Mouse (Mus musculus): Measurements from ENCODE around the gene Socs3. TPM values are rescaled to one million over a fixed set of nuclear protein-coding genes. Genes with fewer than 3 reads are reported as not detected.
A peak's percentile ranks its signal among the peaks of the same experiment; 100 is the strongest.

Gene Socs3
- polyA plus RNA-seq, 1 experiment from 2014 or later: 8.4 TPM

DNA sequence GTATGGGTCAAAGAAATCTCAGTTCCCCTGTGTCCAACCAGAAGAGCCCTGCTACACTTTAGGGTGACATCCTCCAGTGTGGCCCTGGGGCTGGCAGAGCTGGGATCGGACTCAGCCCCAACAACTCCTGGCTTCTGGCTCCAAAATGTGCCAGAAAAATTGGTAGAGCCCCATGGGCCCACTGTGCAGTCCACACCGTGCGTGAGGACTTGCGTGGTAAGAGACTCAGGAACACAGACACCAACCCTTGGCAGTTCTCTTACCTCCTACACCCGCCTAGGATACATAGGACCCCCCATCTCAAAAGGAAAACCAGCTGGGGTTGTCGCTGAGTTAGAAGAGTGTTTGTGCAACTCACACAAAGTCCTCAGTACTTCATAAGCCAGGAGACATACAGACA, 29.0 kb downstream of the Socs3 start:
- H3K27me3 ChIP-seq (ENCODE audit: control insufficient read depth, insufficient read depth, low read length): no peaks in the 10 kb centered on the region
- H3K36me3 ChIP-seq (replicated peaks; ENCODE audit: control insufficient read depth, insufficient read depth, low read depth, low read length): no peaks in the 10 kb centered on the region
- no peak overlapping the region for H3K4me2 ChIP-seq (ENCODE audit: low read depth, low read length)
- no peaks in the 10 kb centered on the region for H3K9me3 ChIP-seq (replicated peaks; ENCODE audit: control insufficient read depth, low read length)
- H3K9ac ChIP-seq (replicated peaks; ENCODE audit: low read length): no peak overlapping the region
- H3K4me3 ChIP-seq (ENCODE audit: low read depth, low read length): no peak overlapping the region
- no peak for DNase-seq (ENCODE audit: low spot score)
- H3K27ac ChIP-seq (replicated peaks; ENCODE audit: low read depth, low read length): peak overlapping the region; percentile 86; the same call in 1 of the 2 replicates
- WGBS: 92% methylated on average over 6 of the region's 6 CpGs
- peaks cover 13% of the 10 kb centered on the region for H3K4me1 ChIP-seq (ENCODE audit: control insufficient read depth, insufficient read depth, low read length)
- ATAC-seq (replicated peaks; ENCODE audit: insufficient number of reproducible peaks, low FRiP score, low TSS enrichment, low read depth): no peak

- Histone ChIP-seq H3K36me3 (replicated peaks; ENCODE audit: control insufficient read depth, insufficient read depth, low read depth, low read length) (no peaks in the 10 kb centered on the region), H3K27ac (replicated peaks; ENCODE audit: low read depth, low read length) (peak overlapping the region; percentile 86), H3K4me2 (ENCODE audit: low read depth, low read length) (no peak overlapping the region), H3K4me3 (ENCODE audit: low read depth, low read length) (no peak overlapping the region), H3K4me1 (ENCODE audit: control insufficient read depth, insufficient read depth, low read length) (peaks cover 13% of the 10 kb centered on the region), H3K9me3 (replicated peaks; ENCODE audit: control insufficient read depth, low read length) (no peaks in the 10 kb centered on the region), H3K27me3 (ENCODE audit: control insufficient read depth, insufficient read depth, low read length) (no peaks in the 10 kb centered on the region), H3K9ac (replicated peaks; ENCODE audit: low read length) (no peak overlapping the region; the same call in 1 of the 2 replicates)
- 1% methylated on average over 7 of the region's 7 CpGs for WGBS
- DNase-seq (ENCODE audit: low spot score) (peak; percentile 84), ATAC-seq (replicated peaks; ENCODE audit: insufficient number of reproducible peaks, low FRiP score, low TSS enrichment, low read depth) (peak; percentile 85)
Observed at GRCm38 (mm10) chr11:117939741-117940285, 30.0 kb downstream of the Socs3 start.

DNA sequence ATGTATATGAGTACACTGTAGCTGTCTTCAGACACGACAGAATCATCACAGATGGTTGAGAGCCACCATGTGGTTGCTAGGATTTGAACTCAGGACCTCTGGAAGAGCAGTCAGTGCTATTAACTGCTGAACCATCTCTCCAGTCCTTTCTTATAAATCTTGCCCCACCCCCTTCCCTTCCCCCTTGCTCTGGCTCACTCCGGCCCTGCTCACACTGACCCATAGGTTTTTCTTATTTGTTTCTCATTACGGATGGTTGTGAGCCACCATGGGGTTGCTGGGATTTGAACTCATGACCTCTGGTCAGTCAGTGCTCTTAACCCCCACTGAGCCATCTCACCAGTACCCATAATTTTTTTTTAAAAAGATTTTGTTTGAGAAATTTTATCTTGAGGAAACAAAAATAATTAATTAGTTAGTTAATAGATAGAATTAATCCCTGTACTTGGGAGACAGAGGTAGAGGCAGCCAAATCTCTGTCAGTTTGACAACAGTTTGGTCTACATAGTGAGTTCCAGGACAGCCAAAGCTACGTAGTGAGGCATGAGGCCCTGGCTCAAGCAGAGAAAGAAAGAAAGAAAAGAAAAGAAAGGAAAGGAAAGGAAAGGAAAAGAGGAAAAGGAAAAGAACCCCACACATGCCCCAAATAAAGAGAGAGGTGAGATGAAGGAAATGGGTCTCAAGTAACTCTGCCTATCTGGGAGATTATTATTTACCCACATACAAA, 30.7 kb downstream of the Socs3 start:
- no peaks in the 10 kb centered on the region for H3K36me3 ChIP-seq (replicated peaks; ENCODE audit: control insufficient read depth, insufficient read depth, low read depth, low read length)
- DNase-seq (ENCODE audit: low spot score): no peak
- no peak overlapping the region for H3K4me3 ChIP-seq (ENCODE audit: low read depth, low read length)
- ATAC-seq (replicated peaks; ENCODE audit: insufficient number of reproducible peaks, low FRiP score, low TSS enrichment, low read depth): no peak
- 32% methylated on average over 4 of the region's 4 CpGs for WGBS
- H3K9me3 ChIP-seq (replicated peaks; ENCODE audit: control insufficient read depth, low read length): no peaks in the 10 kb centered on the region
- H3K9ac ChIP-seq (replicated peaks; ENCODE audit: low read length): no peak overlapping the region
- peak overlapping the region; percentile 65 for H3K27ac ChIP-seq (replicated peaks; ENCODE audit: low read depth, low read length)
- no peaks in the 10 kb centered on the region for H3K27me3 ChIP-seq (ENCODE audit: control insufficient read depth, insufficient read depth, low read length)
- H3K4me1 ChIP-seq (ENCODE audit: control insufficient read depth, insufficient read depth, low read length): peaks cover 13% of the 10 kb centered on the region
- H3K4me2 ChIP-seq (ENCODE audit: low read depth, low read length): no peak overlapping the region

DNA sequence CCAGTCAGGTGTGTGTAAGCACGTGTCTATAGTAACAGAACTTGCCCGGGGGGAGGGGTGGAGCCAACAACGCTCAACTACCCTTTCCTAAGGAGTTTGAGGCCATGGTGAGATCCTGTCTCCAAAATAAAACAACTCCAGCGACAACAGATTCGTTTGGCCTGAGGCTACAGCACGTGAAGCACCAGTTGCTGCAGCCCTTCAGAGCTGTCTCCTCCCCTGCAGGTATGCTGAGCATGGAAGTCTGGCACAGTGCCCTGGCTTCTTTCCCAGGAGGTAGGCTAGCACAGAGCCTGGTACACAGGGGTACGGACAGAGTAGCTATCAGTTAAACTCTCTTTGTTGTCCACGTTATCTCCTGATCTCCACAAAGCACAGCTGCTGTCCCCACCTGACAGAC, 33.6 kb downstream of the Socs3 start:
- WGBS: 26% methylated on average over 8 of the region's 8 CpGs
- DNase-seq (ENCODE audit: low spot score): no peak
- H3K27me3 ChIP-seq (ENCODE audit: control insufficient read depth, insufficient read depth, low read length): no peaks in the 10 kb centered on the region
- H3K4me2 ChIP-seq (ENCODE audit: low read depth, low read length): no peak overlapping the region
- no peaks in the 10 kb centered on the region for H3K36me3 ChIP-seq (replicated peaks; ENCODE audit: control insufficient read depth, insufficient read depth, low read depth, low read length)
- H3K4me1 ChIP-seq (ENCODE audit: control insufficient read depth, insufficient read depth, low read length): peaks cover 16% of the 10 kb centered on the region
- ATAC-seq (replicated peaks; ENCODE audit: insufficient number of reproducible peaks, low FRiP score, low TSS enrichment, low read depth): no peak
- no peaks in the 10 kb centered on the region for H3K9me3 ChIP-seq (replicated peaks; ENCODE audit: control insufficient read depth, low read length)
- no peak overlapping the region for H3K4me3 ChIP-seq (ENCODE audit: low read depth, low read length)
- no peak overlapping the region; the same call in 1 of the 2 replicates for H3K9ac ChIP-seq (replicated peaks; ENCODE audit: low read length)
- no peak overlapping the region for H3K27ac ChIP-seq (replicated peaks; ENCODE audit: low read depth, low read length)

DNA sequence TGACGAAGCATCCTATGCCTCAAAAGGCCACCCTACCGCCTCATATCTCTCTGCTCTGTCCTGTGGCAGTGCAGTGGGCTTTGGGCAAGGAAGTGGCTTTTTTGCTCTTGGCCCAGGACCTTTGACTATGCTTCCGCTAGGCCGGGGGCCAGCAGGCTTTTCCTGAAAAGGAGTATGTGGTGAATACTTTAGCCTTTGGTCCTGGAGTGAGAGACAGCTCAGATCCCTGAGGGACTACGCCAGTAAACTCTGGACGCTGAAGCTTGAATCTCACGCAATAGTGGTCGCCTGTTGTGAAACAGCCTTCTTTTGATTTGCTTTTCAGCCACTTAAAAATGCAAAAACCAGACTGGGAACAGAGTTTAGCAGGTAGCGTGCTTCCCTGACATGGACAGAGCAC, 34.2 kb downstream of the Socs3 start:
- Histone ChIP-seq H3K9me3 (replicated peaks; ENCODE audit: control insufficient read depth, low read length) (no peaks in the 10 kb centered on the region), H3K4me1 (ENCODE audit: control insufficient read depth, insufficient read depth, low read length) (peaks cover 17% of the 10 kb centered on the region), H3K4me3 (ENCODE audit: low read depth, low read length) (no peak overlapping the region), H3K27ac (replicated peaks; ENCODE audit: low read depth, low read length) (no peak overlapping the region), H3K9ac (replicated peaks; ENCODE audit: low read length) (peak overlapping the region; percentile 20; the same call in 1 of the 2 replicates), H3K36me3 (replicated peaks; ENCODE audit: control insufficient read depth, insufficient read depth, low read depth, low read length) (no peaks in the 10 kb centered on the region), H3K27me3 (ENCODE audit: control insufficient read depth, insufficient read depth, low read length) (no peaks in the 10 kb centered on the region), H3K4me2 (ENCODE audit: low read depth, low read length) (no peak overlapping the region)
- no peak for ATAC-seq (replicated peaks; ENCODE audit: insufficient number of reproducible peaks, low FRiP score, low TSS enrichment, low read depth)
- DNase-seq (ENCODE audit: low spot score): no peak
- 57% methylated on average over 9 of the region's 9 CpGs for WGBS

DNA sequence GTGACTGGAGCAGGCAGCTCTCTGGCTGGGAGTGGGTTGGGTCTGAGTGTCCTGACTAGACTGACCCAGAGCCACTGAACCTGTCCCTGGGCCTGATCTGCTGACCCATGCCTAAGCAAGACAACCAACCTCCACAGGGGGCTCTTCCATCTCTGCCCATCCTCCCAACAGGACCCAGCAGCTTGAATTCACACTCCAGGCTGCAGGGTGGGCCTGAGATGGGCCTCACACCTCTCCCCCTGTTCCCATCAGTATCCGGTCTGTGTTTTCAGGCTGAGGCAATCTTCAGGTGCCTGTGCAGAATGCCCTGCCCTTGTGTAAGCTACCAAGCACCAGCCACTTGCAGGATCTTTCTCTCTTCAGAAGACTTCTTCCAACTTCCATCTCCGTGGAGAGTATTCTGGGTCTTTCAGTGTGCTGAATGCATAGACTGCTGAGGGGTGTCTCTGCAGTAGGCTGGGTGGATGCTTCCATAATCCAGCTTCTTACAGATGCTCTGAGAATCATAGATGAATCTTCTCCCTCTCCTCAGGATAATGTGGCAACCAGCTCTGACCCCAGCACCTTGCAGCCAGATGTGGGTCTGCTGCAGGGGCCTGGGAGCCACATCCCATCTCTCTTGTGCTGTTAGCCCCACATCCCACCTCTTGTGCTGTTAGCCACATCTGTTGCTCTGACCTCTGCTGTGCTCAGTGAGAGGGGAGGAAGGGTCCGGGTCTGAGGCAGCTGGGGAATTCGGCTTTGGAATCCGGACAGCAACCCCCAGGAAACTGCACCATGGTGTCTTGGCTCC, 35.1 kb downstream of the Socs3 start:
- Histone ChIP-seq H3K27ac (replicated peaks; ENCODE audit: low read depth, low read length) (no peak overlapping the region), H3K4me2 (ENCODE audit: low read depth, low read length) (no peak overlapping the region), H3K4me1 (ENCODE audit: control insufficient read depth, insufficient read depth, low read length) (peaks cover 9% of the 10 kb centered on the region), H3K36me3 (replicated peaks; ENCODE audit: control insufficient read depth, insufficient read depth, low read depth, low read length) (no peaks in the 10 kb centered on the region), H3K27me3 (ENCODE audit: control insufficient read depth, insufficient read depth, low read length) (no peaks in the 10 kb centered on the region), H3K9me3 (replicated peaks; ENCODE audit: control insufficient read depth, low read length) (no peaks in the 10 kb centered on the region), H3K9ac (replicated peaks; ENCODE audit: low read length) (no peak overlapping the region), H3K4me3 (ENCODE audit: low read depth, low read length) (no peak overlapping the region)
- DNase-seq (ENCODE audit: low spot score) (no peak), ATAC-seq (replicated peaks; ENCODE audit: insufficient number of reproducible peaks, low FRiP score, low TSS enrichment, low read depth) (no peak)
- WGBS: 30% methylated on average over 5 of the region's 5 CpGs

- no peaks in the 10 kb centered on the region for H3K9me3 ChIP-seq (replicated peaks; ENCODE audit: control insufficient read depth, low read length)
- WGBS: 31% methylated on average over 2 of the region's 2 CpGs
- H3K4me2 ChIP-seq (ENCODE audit: low read depth, low read length): no peak overlapping the region
- DNase-seq (ENCODE audit: low spot score): no peak
- no peak overlapping the region for H3K4me3 ChIP-seq (ENCODE audit: low read depth, low read length)
- 0 out of 2 replicates have a peak, but pooled peaks have one; percentile 7 for ATAC-seq (replicated peaks; ENCODE audit: insufficient number of reproducible peaks, low FRiP score, low TSS enrichment, low read depth)
- no peak overlapping the region; the same call in 1 of the 2 replicates for H3K27ac ChIP-seq (replicated peaks; ENCODE audit: low read depth, low read length)
- peaks cover 5% of the 10 kb centered on the region for H3K4me1 ChIP-seq (ENCODE audit: control insufficient read depth, insufficient read depth, low read length)
- H3K36me3 ChIP-seq (replicated peaks; ENCODE audit: control insufficient read depth, insufficient read depth, low read depth, low read length): no peaks in the 10 kb centered on the region
- no peaks in the 10 kb centered on the region for H3K27me3 ChIP-seq (ENCODE audit: control insufficient read depth, insufficient read depth, low read length)
- no peak overlapping the region for H3K9ac ChIP-seq (replicated peaks; ENCODE audit: low read length)
Observed at GRCm38 (mm10) chr11:117934168-117934567, 35.7 kb downstream of the Socs3 start.

GRCm38 (mm10) chr11:117932195-117932594, 37.7 kb downstream of the Socs3 start:
- WGBS: 26% methylated on average over 4 of the region's 4 CpGs
- Histone ChIP-seq H3K4me3 (ENCODE audit: low read depth, low read length) (no peak overlapping the region), H3K36me3 (replicated peaks; ENCODE audit: control insufficient read depth, insufficient read depth, low read depth, low read length) (no peaks in the 10 kb centered on the region), H3K4me2 (ENCODE audit: low read depth, low read length) (no peak overlapping the region), H3K9ac (replicated peaks; ENCODE audit: low read length) (no peak overlapping the region), H3K27ac (replicated peaks; ENCODE audit: low read depth, low read length) (peak overlapping the region; percentile 3; the same call in 1 of the 2 replicates), H3K27me3 (ENCODE audit: control insufficient read depth, insufficient read depth, low read length) (no peaks in the 10 kb centered on the region), H3K4me1 (ENCODE audit: control insufficient read depth, insufficient read depth, low read length) (peaks cover 5% of the 10 kb centered on the region), H3K9me3 (replicated peaks; ENCODE audit: control insufficient read depth, low read length) (no peaks in the 10 kb centered on the region)
- DNase-seq (ENCODE audit: low spot score) (peak; percentile 63), ATAC-seq (replicated peaks; ENCODE audit: insufficient number of reproducible peaks, low FRiP score, low TSS enrichment, low read depth) (no peak)

All from embryonic facial prominence, embryonic 11.5 days (tissue).